Mouse (Mus musculus) natural killer cell, adult 2 months (primary cell): Measurements from ENCODE around the gene Wdr90.
"Not testable (repeated sequence)": the region's sequence is repeated elsewhere in the genome, so short reads cannot be mapped to it uniquely, and the experiment has no call there.

Experiments
- DNase-seq, 2 experiments: peaks; one replicate each; pipeline ENCODE4 v3.0.0; 2022; ENCODE audit warnings: low spot score in 2 of 2

Gene Wdr90

DNA sequence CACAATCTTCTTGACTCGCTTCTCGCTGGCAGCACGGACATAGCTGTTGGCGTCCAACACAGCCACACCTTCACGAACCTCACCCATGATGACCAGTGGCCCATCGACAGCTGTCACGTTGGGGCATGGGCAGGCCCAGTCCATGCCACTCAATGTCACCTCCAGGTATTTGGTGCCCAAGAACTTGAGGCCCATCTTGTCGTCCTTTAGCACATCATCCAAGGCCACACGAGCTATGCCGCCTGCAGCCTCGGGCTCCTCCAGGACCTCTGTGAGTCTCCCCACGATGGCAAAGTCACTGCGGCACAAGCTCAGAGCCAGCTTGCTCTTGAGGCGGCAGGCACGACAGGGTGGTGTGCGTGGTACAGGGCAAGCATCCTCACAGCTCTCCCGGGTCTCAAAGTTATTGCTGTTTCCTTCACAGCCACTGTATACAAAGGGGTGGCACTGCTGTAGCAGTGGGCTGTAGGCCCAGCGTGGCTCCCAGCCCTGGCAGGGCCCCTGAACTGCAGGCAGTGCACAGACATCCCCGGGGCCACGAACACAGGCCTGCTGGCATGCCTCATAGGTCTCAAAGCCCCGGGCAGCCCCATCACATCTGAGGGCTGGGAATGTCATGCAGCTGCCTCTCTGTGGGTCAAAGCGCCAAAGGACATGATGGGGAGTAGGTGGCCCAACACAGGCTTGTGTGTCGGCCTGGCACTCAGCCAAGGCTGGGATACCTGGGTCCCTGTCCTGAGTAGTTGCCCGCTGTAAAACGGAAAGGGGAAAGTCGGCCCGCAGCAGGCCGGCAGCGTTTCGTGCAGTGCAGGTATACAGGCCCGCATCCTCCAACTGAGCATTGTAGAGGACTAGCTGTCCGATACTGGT lies 16.7 kb upstream of the Wdr90 start:
- no peak for DNase-seq

DNA sequence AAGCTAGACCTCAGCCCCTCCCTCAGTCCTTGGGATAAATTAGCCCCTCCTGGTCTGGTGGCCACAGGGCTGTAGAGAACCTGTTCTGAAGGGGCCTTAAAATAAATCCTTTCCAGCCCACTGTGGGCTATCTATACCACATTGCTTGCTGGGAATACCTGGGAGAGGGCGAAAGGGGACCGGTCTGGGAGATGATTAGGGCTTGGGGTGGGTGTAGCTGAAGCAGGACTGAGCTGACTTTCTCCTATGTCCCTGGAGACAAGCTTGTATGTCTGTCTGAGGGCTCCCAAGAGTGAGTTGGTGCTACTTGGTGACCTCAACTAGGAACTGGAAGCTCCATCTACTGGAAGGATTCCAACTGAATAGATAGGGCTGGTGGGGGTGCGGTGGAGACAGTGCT lies 15.7 kb upstream of the Wdr90 start:
- no peak for DNase-seq

DNA sequence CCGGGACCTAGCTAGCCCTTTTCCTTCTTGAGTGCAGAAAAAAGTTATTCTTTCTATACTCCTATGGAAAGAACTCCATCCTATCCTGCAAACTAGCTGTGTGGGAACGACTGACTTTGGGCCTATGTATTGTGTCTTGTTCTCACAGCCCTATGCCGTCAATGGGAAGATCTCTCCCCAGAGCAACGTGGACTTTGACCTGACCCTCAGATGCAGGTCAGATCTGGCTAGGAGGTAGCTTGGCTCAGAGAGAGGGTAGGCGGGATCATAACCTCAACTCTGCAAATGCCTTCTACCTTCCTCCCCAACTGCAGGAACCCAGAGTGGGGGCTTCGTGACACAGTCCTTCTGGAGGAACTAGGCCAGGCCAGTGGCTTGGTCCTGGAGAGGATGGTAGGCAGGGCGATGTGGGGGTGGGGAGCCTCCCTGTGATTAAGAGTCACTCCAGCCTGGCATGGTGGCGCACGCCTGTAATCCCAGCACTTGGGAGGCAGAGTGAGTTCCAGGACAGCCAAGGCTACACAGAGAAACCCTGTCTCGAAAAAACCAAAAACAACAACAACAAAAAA lies 15.1 kb upstream of the Wdr90 start:
- no peak for DNase-seq

DNA sequence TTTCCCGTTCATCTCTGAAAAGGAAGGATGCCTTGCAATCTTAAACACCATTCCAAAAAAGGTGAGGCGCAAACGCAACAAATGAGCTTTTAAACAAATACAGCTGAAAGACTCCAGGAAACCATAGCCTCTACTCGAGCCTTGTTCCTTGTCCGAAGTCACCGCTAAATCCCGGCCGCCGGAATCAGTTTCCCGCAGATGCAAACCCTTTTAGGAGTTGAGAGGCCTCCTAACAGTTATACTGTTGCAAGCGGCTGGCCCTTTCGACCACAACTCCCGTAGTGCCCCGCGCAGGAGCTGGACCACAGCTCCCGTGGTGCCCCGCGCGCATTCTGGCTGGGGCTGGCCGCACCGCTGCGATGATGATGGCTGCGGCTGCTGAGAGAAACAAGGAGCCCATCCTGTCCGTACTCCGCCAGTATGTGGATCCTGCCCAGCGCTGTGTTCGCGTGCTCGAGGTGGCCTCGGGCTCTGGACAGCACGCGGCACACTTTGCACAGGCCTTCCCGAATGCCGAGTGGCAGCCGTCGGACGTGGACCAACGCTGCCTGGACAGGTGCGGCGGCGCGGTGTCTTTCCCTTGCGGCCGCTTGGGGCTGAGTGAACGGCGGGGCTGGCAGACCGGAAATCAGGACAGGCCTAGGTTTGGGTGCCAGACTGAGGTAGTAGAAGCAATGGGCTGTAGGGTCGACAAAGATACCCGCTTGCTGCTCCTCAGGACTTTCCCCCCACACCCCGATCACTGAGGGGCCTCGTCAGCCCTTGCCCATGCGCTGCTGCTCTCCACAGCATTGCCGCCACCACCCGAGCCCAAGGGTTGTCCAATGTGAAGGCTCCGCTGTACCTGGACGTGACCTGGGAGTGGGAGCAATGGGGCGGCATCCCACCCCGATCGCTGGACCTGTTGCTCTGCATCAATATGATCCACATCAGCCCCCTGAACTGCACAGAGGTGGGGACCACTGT lies 14.2 kb upstream of the Wdr90 start:
- DNase-seq, result peak; percentile 83 to 84

DNA sequence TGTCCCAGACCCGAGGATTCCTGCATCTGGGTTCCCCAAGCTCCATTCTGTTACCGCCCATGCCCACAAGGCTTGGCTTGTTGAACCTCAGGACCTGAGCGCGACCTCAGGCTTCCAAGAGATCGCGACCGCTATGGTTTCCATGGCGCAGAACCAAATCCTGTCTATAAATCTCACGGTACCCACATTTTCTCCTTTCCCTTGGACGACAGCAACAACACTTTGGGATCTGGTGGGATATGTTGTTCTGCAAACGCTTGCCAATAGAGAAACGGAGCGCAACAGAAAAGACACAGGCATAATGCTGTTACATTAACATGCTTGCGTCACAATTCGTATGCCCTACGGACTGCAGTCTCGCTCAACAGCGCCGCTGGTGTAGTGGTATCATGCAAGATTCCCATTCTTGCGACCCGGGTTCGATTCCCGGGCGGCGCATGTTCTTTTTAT lies 13.4 kb upstream of the Wdr90 start, which contains the start of gene Mettl26:
Mettl26 (plus strand) TSS at position 354 of the 450 bp plus-strand sequence.
- peak; percentile 93 to 94 for DNase-seq

DNA sequence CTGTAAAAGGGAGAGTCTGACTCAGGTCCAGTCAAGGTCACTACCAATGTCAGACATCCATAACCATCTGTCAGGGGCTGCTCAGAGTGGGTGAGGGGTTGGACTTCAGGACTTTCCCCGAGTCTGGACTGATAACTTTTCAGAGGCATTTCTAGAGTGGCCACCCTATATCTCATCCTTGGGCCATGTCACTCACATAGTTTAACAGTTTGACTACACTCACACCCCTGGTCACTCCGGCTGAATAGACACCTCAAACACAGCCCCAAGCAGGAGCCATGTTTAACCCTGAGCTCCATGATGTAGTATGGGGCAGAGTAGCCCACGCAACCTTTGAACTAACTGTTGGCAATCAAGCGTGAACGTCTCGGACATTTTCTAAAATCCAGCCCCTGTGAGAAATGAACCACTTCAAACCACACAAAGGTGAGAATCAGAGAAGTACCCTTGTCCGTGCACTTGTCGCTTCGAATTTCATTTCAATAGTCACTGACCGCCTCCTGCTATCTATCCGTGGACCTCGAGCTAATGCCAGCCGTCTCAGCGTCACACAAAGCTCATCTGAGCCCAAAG lies 12.9 kb upstream of the Wdr90 start:
- DNase-seq, result no peak

DNA sequence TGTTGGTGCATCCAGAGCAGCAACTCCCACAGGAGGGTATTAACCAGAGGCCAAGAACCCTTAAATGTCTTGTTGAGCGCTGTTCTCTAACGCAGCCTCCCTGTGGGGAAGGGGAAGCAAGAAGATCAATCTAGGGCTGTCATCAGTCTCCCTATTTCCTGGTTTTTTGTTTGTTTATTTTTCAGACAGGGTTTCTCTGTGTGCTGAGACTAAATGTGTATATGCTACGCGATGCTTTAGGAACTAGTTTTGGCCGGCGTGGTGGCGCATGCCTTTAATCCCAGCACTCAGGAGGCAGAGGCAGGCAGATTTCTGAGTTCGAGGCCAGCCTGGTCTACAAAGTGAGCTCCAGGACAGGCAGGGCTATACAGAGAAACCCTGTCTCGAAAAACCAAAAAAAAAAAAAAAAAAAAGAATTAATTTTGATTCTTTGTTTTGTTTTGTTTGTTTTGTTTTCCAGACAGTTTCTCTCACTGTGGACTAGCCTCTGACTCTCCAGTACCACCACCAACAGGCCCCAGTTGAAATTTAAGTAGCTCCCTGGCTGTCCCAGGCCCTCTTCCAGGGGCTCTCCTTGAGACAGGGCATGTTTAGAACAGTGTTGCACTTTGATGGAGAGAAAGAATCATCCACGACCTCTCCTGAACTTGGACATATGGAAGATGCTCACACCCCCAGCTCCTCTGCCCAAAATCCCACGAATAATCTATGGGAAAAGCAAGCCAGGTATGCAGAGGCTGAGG lies 12.3 kb upstream of the Wdr90 start:
- DNase-seq, result no peak

DNA sequence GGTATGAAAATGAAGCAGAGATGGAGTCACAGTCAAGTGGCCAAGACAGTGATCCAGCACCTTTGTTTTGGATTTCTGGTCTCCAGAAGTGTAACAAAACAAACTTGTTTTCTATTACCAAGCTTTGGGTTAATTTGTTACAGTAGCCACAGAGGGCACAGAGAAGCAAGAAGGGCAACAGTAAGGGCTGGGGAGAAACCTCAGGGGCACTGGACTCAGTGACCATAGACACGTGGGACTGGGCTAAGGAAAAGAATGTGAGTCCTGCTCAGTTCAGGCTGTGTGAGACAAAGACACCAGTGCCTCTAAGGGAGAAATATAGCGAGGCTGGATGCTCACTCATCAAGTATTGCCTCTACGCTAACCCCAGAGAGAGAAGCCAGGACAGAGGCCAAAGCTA lies 11.4 kb upstream of the Wdr90 start:
- no peak for DNase-seq

DNA sequence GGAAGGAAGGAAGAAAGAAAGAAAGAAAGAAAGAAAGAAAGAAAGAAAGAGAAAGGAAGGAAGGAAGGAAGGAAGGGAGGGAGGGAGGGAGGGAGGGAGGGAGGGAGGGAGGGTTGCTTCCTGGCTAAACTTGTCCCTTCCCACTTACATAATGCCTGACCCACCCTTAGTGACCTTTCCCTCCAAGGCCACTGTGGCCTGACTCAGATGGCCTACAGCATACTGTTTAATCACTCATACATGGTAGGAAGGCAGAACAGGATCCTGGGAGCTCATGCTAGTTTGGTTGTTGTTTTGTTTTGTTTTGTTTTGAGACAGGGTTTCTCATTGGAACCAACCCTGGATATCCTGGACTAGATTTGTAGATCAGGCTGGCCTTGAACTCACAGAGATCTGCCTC lies 10.3 kb upstream of the Wdr90 start:
- not testable (repeated sequence) for DNase-seq

DNA sequence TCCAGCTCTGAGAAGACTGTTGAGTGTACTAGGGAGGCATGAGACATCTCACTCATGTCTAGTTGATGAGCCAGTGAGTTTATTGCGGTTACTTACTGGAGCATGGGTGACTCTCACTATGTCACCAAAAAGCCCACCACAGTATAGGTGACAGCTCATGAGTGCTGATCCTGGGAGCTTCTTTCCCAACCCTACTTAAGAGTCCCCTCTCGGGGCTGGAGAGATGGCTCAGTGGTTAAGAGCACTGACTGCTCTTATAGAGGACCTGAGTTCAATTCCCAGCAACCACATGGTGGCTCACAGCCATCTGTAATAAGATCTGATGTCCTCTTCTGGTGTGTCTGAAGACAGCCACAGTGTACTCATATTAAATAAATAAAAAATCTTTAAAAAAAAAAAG lies 8.7 kb upstream of the Wdr90 start:
- DNase-seq, result no peak

DNA sequence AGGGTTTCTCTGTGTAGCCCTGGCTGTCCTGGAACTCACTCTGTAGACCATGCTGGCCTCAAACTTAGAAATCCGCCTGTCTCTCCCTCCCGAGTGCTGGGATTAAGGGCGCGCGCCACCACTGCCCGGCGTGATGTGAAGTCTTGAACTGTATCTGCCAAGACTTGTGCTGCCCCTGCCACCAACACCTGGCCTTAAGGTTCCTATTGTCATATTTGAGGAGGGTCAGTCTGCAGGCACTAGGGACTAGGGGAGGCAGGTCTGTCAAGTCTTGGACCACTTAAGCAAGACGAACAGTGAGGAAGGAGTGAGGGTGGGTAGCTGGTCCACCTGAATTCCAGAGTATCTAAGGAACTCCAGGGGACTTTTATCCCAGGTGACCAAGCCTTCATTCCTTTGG lies 8.2 kb upstream of the Wdr90 start:
- no peak for DNase-seq

DNA sequence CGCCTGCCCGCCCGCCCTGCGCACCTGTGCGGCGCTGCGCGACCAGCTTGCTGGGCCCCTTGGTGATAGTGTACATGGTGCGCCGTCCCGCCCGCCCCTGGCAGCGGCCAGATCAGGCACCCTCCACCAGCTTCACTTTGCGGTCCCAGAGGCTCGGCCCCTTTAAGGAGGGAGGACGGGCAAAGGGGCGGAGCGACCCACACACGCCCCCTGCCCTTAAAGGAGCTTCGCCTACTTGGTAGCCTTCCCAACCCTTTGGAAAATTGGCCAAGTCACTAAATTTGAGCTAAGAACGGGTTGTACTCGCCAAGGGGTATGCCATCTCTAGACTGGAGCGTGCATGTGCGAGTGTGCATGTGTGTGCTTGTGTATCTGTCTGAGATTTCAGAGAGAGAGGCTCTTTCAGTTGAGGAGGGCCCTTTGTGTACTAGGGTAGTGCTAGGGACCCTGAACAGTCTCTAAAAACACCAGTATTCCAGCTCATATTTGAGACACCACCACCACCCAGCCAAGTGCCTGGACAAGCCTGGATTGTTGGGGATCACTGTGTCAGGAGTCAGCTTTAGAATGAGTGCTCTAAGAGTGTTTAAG lies 7.4 kb upstream of the Wdr90 start, which contains the start of gene Mcrip2:
Mcrip2 (minus strand) TSS at position 164 of the 591 bp plus-strand sequence.
- peak in 1 of 2 experiments; percentile 32 for DNase-seq

DNA sequence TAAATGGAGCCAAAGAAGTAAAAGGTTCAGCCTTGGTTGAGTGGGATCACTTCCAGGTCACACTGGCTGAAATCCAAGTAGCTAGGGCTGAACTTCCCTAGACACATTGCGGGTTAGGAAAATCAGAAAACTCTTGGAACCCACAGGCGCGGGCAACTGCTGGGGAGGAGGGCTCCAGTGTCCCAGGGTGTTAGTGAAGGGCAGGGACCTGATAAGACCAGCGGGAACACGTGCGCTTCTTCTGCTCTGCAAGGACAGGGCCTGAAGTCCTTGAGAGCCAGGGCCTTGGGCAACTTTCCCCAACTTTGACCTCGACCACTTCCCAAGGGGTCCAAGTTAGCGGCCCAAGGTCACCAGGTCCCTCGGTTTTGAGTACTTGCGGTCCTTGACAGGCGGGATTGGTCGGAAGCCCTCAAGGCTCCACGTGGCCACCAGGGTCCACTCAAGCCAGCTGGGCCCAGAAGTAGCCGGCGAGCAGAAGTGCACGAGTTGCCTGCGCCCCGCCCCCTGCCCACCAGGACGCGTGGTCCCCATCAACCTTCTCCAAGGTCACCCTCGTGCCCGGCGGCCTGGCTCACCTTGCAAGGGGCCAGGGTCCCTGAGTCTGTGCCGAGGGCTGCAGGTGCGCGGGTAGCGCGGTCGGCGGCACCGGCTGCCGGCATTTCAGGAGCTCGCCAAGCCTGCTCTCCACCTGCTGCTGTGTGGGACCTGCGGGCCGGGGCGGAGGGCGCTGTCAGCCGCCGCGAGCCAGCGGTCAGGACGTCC lies 6.7 kb upstream of the Wdr90 start:
- no peak for DNase-seq

DNA sequence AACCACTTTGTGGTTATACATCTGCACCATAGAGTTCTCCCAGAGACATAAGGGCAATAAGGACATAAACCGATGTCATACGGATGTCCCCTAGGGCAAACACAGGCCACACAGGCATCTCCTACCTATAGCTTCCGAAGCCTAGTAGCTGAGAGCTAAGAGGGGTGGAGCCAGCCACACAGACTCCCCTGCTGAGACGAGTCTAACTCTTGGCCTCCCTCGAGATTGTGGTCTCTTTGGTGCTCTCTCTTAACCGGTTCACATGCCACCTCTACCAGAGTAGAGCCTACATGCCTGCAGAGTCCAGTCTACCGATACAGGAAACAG lies 6.2 kb upstream of the Wdr90 start:
- DNase-seq, result no peak

DNA sequence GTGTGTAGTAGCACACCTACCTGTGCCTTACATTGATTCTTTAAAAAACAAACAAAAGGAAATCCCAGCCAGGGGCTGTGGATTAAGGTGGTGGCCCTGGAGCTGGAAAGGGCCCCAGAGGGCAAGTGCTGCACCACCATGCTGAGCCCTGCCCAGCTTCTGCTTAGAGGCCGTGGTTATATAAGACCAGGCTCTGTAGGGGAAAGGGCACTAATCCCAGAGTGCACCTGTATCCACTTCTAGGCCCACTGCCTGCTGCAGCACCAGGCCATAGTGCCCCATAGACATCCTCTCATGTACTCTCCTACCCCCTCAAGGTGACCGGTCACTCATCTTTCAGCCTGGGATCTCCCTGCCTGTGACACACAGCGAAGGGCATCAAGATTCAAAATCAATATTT lies 4.9 kb upstream of the Wdr90 start:
- no peak for DNase-seq

DNA sequence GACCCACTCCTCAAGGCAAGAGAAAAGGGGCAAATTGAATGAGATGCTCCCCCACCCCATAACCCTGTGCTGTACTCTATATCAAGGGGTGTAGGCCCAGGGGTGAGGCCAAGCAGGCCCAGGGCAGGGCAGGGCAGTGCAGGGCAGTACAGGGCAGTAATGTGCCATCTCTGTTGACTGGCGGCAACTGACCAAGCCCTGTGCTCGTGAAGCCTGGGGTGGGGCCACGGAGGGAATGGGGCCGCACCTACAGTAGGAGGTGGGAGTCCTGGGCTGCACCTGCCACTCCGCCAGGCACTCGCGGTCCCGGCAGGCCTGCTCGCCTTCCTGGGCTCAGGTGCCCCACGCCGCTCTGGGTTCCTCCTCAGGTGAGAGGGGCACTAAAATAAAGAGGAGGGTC lies 4.0 kb upstream of the Wdr90 start:
- DNase-seq, result no peak

DNA sequence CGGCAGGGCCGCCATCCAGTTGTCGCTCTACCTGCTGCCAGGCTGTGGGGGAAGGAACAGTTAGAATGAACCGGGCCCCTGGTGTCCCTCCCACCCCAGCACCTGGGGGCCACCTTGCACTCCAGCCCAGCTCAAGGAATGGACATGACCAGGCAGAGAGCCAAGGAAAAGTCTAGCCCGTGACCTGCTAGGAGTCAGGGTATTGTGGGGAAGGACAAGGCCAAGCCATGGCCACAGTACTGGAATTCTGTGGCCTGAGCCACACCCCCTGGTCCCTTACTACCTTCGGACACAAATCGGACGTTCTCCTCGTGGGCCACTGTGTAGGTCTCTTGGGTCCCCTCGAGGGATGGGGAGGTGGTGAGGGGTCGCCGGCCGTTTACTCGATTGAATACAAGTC lies 3.0 kb upstream of the Wdr90 start:
- DNase-seq, result no peak

DNA sequence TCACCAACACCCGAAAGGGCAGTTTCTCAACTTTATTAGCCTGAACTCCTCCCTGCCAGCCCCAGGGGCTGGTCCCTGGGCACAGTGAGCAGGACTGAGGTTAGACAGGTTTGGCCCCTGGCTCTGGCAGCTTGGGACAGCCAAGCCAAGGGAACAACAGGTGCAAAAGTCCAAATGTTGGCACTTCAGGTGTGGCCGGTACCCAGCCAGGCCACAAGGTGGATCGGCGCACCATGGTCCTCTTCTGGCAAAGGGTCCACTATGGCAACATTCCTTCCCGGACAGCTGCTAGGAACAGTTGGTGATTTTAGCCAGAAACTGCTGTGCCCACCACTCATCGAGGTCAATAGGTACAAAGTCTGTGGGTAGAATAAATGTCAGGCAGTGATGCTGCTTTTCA lies 2.4 kb upstream of the Wdr90 start:
- no peak for DNase-seq

DNA sequence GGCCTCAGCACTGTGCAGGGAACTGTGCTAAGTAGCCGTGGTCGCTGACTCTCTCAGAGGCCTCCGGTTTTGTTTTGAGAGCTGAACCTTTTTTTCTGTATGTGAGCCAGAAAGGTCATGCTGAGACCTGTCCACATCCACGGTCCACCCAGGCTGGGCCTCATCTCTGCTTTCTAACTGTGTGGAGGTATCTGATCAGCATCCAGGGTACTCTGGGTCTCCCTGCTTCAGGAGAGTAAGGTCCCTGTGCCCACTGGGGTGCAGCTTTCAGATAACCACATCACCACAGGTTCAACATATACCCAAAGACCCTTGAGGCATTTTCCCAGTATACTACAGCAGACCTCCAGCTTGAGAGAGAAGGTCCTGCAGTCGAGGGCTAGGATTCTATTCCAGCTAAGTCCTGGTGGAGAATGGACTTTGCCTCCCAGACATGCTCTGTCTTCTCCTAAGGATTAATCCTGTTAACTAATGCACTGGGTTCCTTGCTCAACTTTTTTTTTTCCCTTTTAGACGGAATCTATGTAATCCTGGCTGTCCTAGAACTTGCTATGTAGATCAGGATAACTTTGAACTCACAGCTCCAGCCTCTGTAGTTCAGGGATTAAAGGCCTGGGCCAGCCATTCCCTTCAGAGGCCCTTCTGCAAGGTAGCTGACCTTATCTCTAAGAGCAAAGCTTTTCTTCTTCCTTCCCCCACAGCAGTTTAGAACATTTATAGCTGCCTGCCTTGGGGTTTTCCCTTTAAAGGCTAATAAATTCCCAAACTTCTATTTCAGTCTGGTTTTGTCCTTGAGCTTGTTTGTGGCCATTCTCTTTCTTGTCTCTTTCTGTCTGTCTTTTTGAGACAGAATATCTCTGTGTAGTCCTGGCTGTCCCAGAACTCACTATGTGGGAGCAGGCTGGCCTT lies 657 bp upstream of the Wdr90 start:
- DNase-seq, result no peak
